Mouse (Mus musculus) CH12.LX (cell line): ENCODE data around the gene Psmd12. TPM values are rescaled to one million over a fixed set of nuclear protein-coding genes. Genes with fewer than 3 reads are reported as not detected.
"Not testable (repeated sequence)": the region's sequence is repeated elsewhere in the genome, so short reads cannot be mapped to it uniquely, and the experiment has no call there.

Experiments
- DNase-seq: peaks from one replicate; pipeline ENCODE4 v3.0.0-alpha.2; 2013; ENCODE audit errors: extremely low read depth
- H3K27ac ChIP-seq: 2 replicates; pipeline ENCODE4 v1.5.1; 2012; ENCODE audit warnings: low read depth, mild to moderate bottlenecking, control low read depth, moderate library complexity; ENCODE audit not compliant: insufficient read depth
- H3K27me3 ChIP-seq: replicated peaks from 2 replicates; pipeline ENCODE3; 2012; ENCODE audit warnings: inconsistent platforms
- H3K36me3 ChIP-seq, 2 experiments: replicated peaks in 1 of 2; 2 replicates each; pipeline versions ENCODE3 to v1.6.1; 2012; ENCODE audit warnings: inconsistent platforms in 1 of 2, low read length in 1 of 2, mild to moderate bottlenecking in 1 of 2, mixed read lengths in 1 of 2, moderate library complexity in 1 of 2; ENCODE audit not compliant: control insufficient read depth in 1 of 2, insufficient read depth in 1 of 2
- H3K4me1 ChIP-seq, 2 experiments: 2 replicates each; pipeline ENCODE4 v1.6.1; 2012; ENCODE audit warnings: inconsistent platforms in 1 of 2, moderate library complexity in 1 of 2; ENCODE audit not compliant: insufficient read depth in 2 of 2, control insufficient read depth in 1 of 2
- H3K4me2 ChIP-seq: 2 replicates; pipeline ENCODE4 v1.6.1; 2012; ENCODE audit warnings: low read depth, mild to moderate bottlenecking, control low read depth; ENCODE audit not compliant: poor library complexity, insufficient read depth, severe bottlenecking
- H3K4me3 ChIP-seq, 3 experiments: fragments of 150-350 bp in 1 of 3; sonication (generic) in 1 of 3; replicated peaks in 1 of 3; 2 replicates each; pipeline versions ENCODE3 to v1.5.1; 2011 to 2012; ENCODE audit warnings: low read depth in 2 of 3, low read length in 2 of 3, mild to moderate bottlenecking in 2 of 3, moderate library complexity in 2 of 3, control low read depth in 1 of 3, improper control_type of control experiment in 1 of 3, inconsistent platforms in 1 of 3, mixed read lengths in 1 of 3; ENCODE audit not compliant: poor library complexity in 1 of 3
- H3K79me2 ChIP-seq: replicated peaks from 2 replicates; pipeline ENCODE4 v1.6.1; 2012; ENCODE audit warnings: mild to moderate bottlenecking, moderate library complexity; ENCODE audit not compliant: control insufficient read depth, poor library complexity, insufficient read depth, severe bottlenecking; ENCODE audit errors: extremely low read depth
- H3K9ac ChIP-seq: 2 replicates; pipeline ENCODE4 v1.6.1; 2012; ENCODE audit warnings: low read depth, mild to moderate bottlenecking, control low read depth, moderate library complexity; ENCODE audit not compliant: insufficient read depth
- H3K9me3 ChIP-seq: replicated peaks from 2 replicates; pipeline ENCODE3; 2012; ENCODE audit warnings: low read length, inconsistent platforms, mixed read lengths
- CTCF ChIP-seq, 2 experiments: IDR thresholded peaks in 1 of 2; conservative IDR thresholded peaks in 1 of 2; 2 replicates each; pipeline ENCODE4 v1.5.1; 2011 to 2012; ENCODE audit warnings: low read depth in 2 of 2, low read length in 2 of 2, improper control_type of control experiment in 1 of 2, inconsistent platforms in 1 of 2, mild to moderate bottlenecking in 1 of 2, moderate library complexity in 1 of 2
- E2F4 ChIP-seq: IDR thresholded peaks from 2 replicates; pipeline ENCODE4 v1.6.1; 2011; ENCODE audit warnings: low read depth, low read length, improper control_type of control experiment; ENCODE audit not compliant: insufficient replicate concordance
- HCFC1 ChIP-seq: IDR thresholded peaks from 2 replicates; pipeline ENCODE4 v1.6.1; 2012; ENCODE audit warnings: low read depth, mild to moderate bottlenecking, inconsistent platforms, low read length, improper control_type of control experiment
- IRF4 ChIP-seq: IDR thresholded peaks from 2 replicates; pipeline ENCODE4 v1.6.1; 2014; ENCODE audit warnings: low read depth, mild to moderate bottlenecking, inconsistent platforms, low read length, improper control_type of control experiment
- JUND ChIP-seq: conservative IDR thresholded peaks from 2 replicates; pipeline ENCODE4 v1.6.1; 2011; ENCODE audit warnings: low read depth, low read length, improper control_type of control experiment
- KAT2A ChIP-seq: IDR thresholded peaks from 2 replicates; pipeline ENCODE4 v1.6.1; 2012; ENCODE audit warnings: low read length, improper control_type of control experiment, inconsistent platforms; ENCODE audit not compliant: insufficient replicate concordance
- MAX ChIP-seq: IDR thresholded peaks from 2 replicates; pipeline ENCODE4 v1.6.1; 2011; ENCODE audit warnings: low read length, improper control_type of control experiment
- MXI1 ChIP-seq: IDR thresholded peaks from 2 replicates; pipeline ENCODE4 v1.6.1; 2011; ENCODE audit warnings: mild to moderate bottlenecking, low read depth, low read length, improper control_type of control experiment
- MYC ChIP-seq: IDR thresholded peaks from 2 replicates; pipeline ENCODE4 v1.6.1; 2011; ENCODE audit warnings: low read depth, mild to moderate bottlenecking, improper control_type of control experiment, low read length
- NRF1 ChIP-seq: IDR thresholded peaks from 2 replicates; pipeline ENCODE4 v1.6.1; 2014; ENCODE audit warnings: low read depth, mild to moderate bottlenecking, inconsistent platforms, low read length, improper control_type of control experiment, moderate library complexity
- POLR2AphosphoS2 ChIP-seq: IDR thresholded peaks from 2 replicates; pipeline ENCODE4 v1.6.1; 2011; ENCODE audit warnings: low read depth, low read length, improper control_type of control experiment
- RAD21 ChIP-seq: IDR thresholded peaks from 2 replicates; pipeline ENCODE4 v1.6.1; 2011; ENCODE audit warnings: low read depth, mild to moderate bottlenecking, low read length, improper control_type of control experiment, moderate library complexity
- SIN3A ChIP-seq: IDR thresholded peaks from 2 replicates; pipeline ENCODE4 v1.6.1; 2012; ENCODE audit warnings: low read length, improper control_type of control experiment, inconsistent platforms
- SMC3 ChIP-seq: IDR thresholded peaks from 2 replicates; pipeline ENCODE4 v1.6.1; 2011; ENCODE audit warnings: low read depth, low read length, improper control_type of control experiment
- USF1 ChIP-seq: IDR thresholded peaks from 2 replicates; pipeline ENCODE4 v1.6.1; 2014; ENCODE audit warnings: low read depth, mild to moderate bottlenecking, inconsistent platforms, low read length, improper control_type of control experiment
- USF2 ChIP-seq: conservative IDR thresholded peaks from 2 replicates; pipeline ENCODE4 v1.6.1; 2011; ENCODE audit warnings: low read depth, low read length, improper control_type of control experiment
- ZC3H11A ChIP-seq: IDR thresholded peaks from 2 replicates; pipeline ENCODE4 v1.6.1; 2012; ENCODE audit warnings: low read depth, mild to moderate bottlenecking, inconsistent platforms, low read length, improper control_type of control experiment
- ZNF384 ChIP-seq: IDR thresholded peaks from 2 replicates; pipeline ENCODE4 v1.6.1; 2012; ENCODE audit warnings: low read depth, low read length, improper control_type of control experiment, inconsistent platforms
- dilution Hi-C: fragments of 300-500 bp; cut with MboI; formaldehyde crosslinking; loops from 2 replicates; pipeline ENCODE4 v1.14.3; 2020; ENCODE audit warnings: low sequenced_read_pairs; ENCODE audit not compliant: extremely low pct_unique_long_range_greater_than_20kb, extremely low pct_ligation_motif_present
- in situ Hi-C: fragments of 300-500 bp; cut with MboI; formaldehyde crosslinking; loops from 3 replicates; pipeline ENCODE4 v1.14.3; 2019; ENCODE audit warnings: low sequenced_read_pairs, low pct_ligation_motif_present, low pct_unique_long_range_greater_than_20kb, mixed read lengths
- polyA plus RNA-seq: library from polyadenylated mRNA; unstranded; fragments of >175 nt; gene quantifications from 2 replicates; pipeline ENCODE4 v1.2.1, GENCODE M21; 2012; ENCODE audit warnings: low read depth; ENCODE audit not compliant: insufficient read length
- total RNA-seq, 2 experiments: library from RNA; depleted of rRNA; stranded (reverse); fragments of 300-350 nt in 1 of 2; fragments of >200 nt in 1 of 2; gene quantifications; 2 replicates each; pipeline ENCODE4 v1.2.3; 2012 to 2014

Gene Psmd12
- total and polyA plus RNA-seq, 3 experiments = 108 to 257 (median 151) TPM

- H3K9me3 ChIP-seq, H3K36me3 ChIP-seq, H3K27ac ChIP-seq, H3K4me2 ChIP-seq, H3K27me3 ChIP-seq, H3K79me2 ChIP-seq, H3K4me3 ChIP-seq, H3K9ac ChIP-seq, dilution Hi-C loops: not testable (repeated sequence)
- TF ChIP-seq MAX (peak; percentile 85; the same call in 1 of the 2 replicates), CTCF (conservative IDR thresholded peaks at IDR 0.05 in 1 of 2, IDR thresholded peaks at IDR 0.05 in 1 of 2; ENCODE audit: low read depth in 2 of 2, low read length in 2 of 2) (peak; percentile 89 to 93), IRF4 (0 out of 2 replicates have a peak, but pooled peaks have one; percentile 27), MYC (peak; percentile 97), ZC3H11A (peak; percentile 55), RAD21 (peak; percentile 89), SIN3A (0 out of 2 replicates have a peak, but pooled peaks have one; percentile 39), ZNF384 (peak; percentile 93), MXI1 (peak; percentile 39; the same call in 1 of the 2 replicates), USF1 (peak; percentile 51), SMC3 (peak; percentile 85)
- peaks cover 0 to 14% of the 10 kb centered on the region in 2 experiments; a peak in 1 of 4 replicates for H3K4me1 ChIP-seq
- DNase-seq = peak; percentile 88
- in situ Hi-C loops = loop anchor here (5.0 to 25.0 kb wide), 4 partner anchors 35 to 900 kb away; partner anchors contain the start of gene Helz
Observed at GRCm38 (mm10) chr11:107511954-107512353, 32.7 kb downstream of the Psmd12 start.

DNA sequence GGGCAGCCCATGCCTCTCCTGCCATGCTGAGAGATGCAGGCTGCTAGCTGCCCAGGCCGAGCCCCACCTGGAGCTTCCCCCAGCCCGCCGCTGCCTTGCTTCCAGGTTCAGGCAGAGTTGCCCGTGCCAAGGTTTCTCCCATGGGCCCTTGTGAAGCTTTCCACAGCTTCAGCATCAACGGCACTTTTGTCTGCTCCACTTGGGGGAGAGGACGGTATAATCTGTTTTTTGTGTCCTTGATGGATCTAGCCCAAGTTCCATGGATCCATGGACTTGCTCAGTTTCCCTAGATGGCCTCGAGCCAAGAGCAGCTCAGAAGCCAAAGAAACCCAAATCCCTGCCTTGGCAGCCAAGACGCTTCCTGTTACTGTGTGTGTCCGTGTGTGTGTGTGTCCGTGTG is 33.8 kb downstream of the Psmd12 start:
- peaks cover 6% of the 10 kb centered on the region for H3K9me3 ChIP-seq
- H3K27ac ChIP-seq = no peak overlapping the region
- no peak for DNase-seq
- no peaks in the 10 kb centered on the region for H3K79me2 ChIP-seq
- TF ChIP-seq MAX (no peak), POLR2AphosphoS2 (no peak), USF2 (no peak), JUND (no peak), HCFC1 (no peak), E2F4 (no peak), NRF1 (no peak), CTCF (conservative IDR thresholded peaks at IDR 0.05 in 1 of 2, IDR thresholded peaks at IDR 0.05 in 1 of 2; ENCODE audit: low read depth in 2 of 2, low read length in 2 of 2) (no peak), ZC3H11A (no peak), KAT2A (no peak)
- peaks cover 0 to 23% of the 10 kb centered on the region in 2 experiments; a peak in 2 of 4 replicates for H3K4me1 ChIP-seq
- dilution Hi-C loops = no loop called here
- H3K4me3 ChIP-seq = no peak overlapping the region
- peaks cover 0 to 2% of the 10 kb centered on the region in 2 experiments for H3K36me3 ChIP-seq
- H3K27me3 ChIP-seq = no peaks in the 10 kb centered on the region
- no peak overlapping the region for H3K4me2 ChIP-seq
- in situ Hi-C loops = loop anchor here (5.0 to 25.0 kb wide), 4 partner anchors 34 to 899 kb away; partner anchors contain the start of gene Helz
- H3K9ac ChIP-seq = no peak overlapping the region
